In the genomic region with DNA sequence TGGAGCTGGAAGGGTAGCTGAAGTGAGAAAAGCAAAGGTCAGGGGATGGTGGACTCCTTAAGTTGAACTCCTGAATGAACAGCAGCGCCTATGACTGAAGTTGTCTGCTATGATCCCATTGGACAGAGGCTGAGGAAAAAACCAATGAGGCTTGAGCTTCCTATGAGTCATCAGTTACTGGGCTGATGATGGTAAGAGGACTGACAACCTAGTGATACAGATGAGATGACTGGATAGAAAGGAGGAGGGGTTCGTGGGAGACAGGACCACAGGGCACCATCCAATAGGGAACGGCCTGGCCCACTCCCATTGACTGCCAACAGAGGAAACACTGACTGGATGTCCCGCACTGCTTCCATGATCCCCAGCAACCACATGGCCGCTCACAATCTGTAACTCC, we compare ENCODE assay signal across 8 mouse cellular contexts. TPM values are rescaled to one million over a fixed set of nuclear protein-coding genes. Genes with fewer than 3 reads are reported as not detected.
DNase-seq lines count a peak whose midpoint lies in the region; ATAC-seq and TF ChIP-seq lines count a peak whose summit lies in the region.

No protein-coding gene starts in this region.

- peak; percentile 84 for ATAC-seq in hindbrain, embryonic 14.5 days (ENCODE audit: low FRiP score)
- peak; percentile 89 for ATAC-seq in midbrain, postnatal 0 days (ENCODE audit: low FRiP score)

- no peaks in the 10 kb centered on the region for H3K4me1 ChIP-seq in hindbrain, embryonic 14.5 days (replicated peaks; ENCODE audit: control insufficient read depth, insufficient read depth, low read length)
- H3K4me1 ChIP-seq in midbrain, postnatal 0 days (ENCODE audit: insufficient read depth, low read length): no peaks in the 10 kb centered on the region; the same call in 1 of the 2 replicates

- no peak overlapping the region for H3K4me2 ChIP-seq in hindbrain, embryonic 14.5 days (replicated peaks)
- 0 out of 2 replicates have a peak overlapping the region, but pooled peaks have one; percentile 7 for H3K4me2 ChIP-seq in midbrain, postnatal 0 days (ENCODE audit: low read depth, low read length, poor library complexity, severe bottlenecking)

- intact Hi-C loops in left cerebral cortex, postnatal 25 days (cut with DNase I): loop anchor here (5.0 kb wide), 1 partner anchor 158 kb away; a partner anchor contains a TSS

- no peak overlapping the region for H3K9ac ChIP-seq in hindbrain, embryonic 14.5 days
- no peak overlapping the region for H3K9ac ChIP-seq in midbrain, postnatal 0 days (replicated peaks; ENCODE audit: low read length, poor library complexity, severe bottlenecking)

- H3K27me3 ChIP-seq in hindbrain, embryonic 14.5 days (ENCODE audit: control insufficient read depth, insufficient read depth, low read length): peaks cover 17% of the 10 kb centered on the region; the same call in 1 of the 2 replicates
- H3K27me3 ChIP-seq in midbrain, postnatal 0 days (ENCODE audit: insufficient read depth, low read length): no peaks in the 10 kb centered on the region

- H3K36me3 ChIP-seq in hindbrain, embryonic 14.5 days (replicated peaks; ENCODE audit: control insufficient read depth, insufficient read depth): no peaks in the 10 kb centered on the region
- no peaks in the 10 kb centered on the region for H3K36me3 ChIP-seq in midbrain, postnatal 0 days (ENCODE audit: insufficient read depth, low read length)

- peak; percentile 39 to 54 for DNase-seq in cerebellum, postnatal 14 days
- no peak for DNase-seq in cerebellum, adult 11-12 months
- DNase-seq in CD4-positive, CD25-positive, alpha-beta regulatory T cell, adult 2 months (ENCODE audit: low read depth, low spot score): peak; percentile 80
- DNase-seq in embryo, embryonic 9.5 days (ENCODE audit: extremely low spot score): peak; percentile 36
- DNase-seq in hindbrain, embryonic 14.5 days (ENCODE audit: low spot score): peak; percentile 73
- peak; percentile 24 to 74 for DNase-seq in left cerebral cortex, postnatal 25 days (ENCODE audit: low spot score in 2 of 2)
- DNase-seq in midbrain, postnatal 0 days (ENCODE audit: low spot score): peak; percentile 86
- DNase-seq in urinary bladder, postnatal 25 days (ENCODE audit: low spot score): no peak

- WGBS in hindbrain, embryonic 14.5 days: 15% methylated on average over 5 of the region's 5 CpGs
- WGBS in midbrain, postnatal 0 days: 11% methylated on average over 5 of the region's 5 CpGs

- H3K9me3 ChIP-seq in hindbrain, embryonic 14.5 days (ENCODE audit: control insufficient read depth, low read length): no peaks in the 10 kb centered on the region
- H3K9me3 ChIP-seq in midbrain, postnatal 0 days (ENCODE audit: low read length): no peaks in the 10 kb centered on the region

- no peak for TF ChIP-seq CTCF in midbrain, postnatal 0 days (IDR thresholded peaks at IDR 0.05)

- H3K27ac ChIP-seq in hindbrain, embryonic 14.5 days: no peak overlapping the region
- no peak overlapping the region for H3K27ac ChIP-seq in midbrain, postnatal 0 days (ENCODE audit: low read depth, low read length)

- no peak overlapping the region for H3K4me3 ChIP-seq in hindbrain, embryonic 14.5 days (replicated peaks; ENCODE audit: low read length)
- H3K4me3 ChIP-seq in midbrain, postnatal 0 days (ENCODE audit: low read depth, low read length): no peak overlapping the region

RNA-seq across cellular contexts. Expression of a gene that starts 12.5 kb away (rescaled TPM):
- 0.29 TPM in 1 of 2 replicates, not detected in the other for polyA plus RNA-seq in hindbrain, embryonic 14.5 days (2014; fragmentation: Nextera tagmentation; extraction: Ambion mirVana)
- total RNA-seq in left cerebral cortex, postnatal 25 days (2021): under 1 TPM in 1 of 2 experiments, not detected in 1; 0.34 TPM
- not detected in 2 replicates for total RNA-seq in midbrain, postnatal 0 days (2014; rRNA removed)
- polyA plus RNA-seq in midbrain, postnatal 0 days (2015; fragmentation: Nextera tagmentation; extraction: Ambion mirVana): 0.23 TPM in 1 of 2 replicates, not detected in the other

RNA-seq across cellular contexts. Expression of a gene that starts 39.7 kb away (rescaled TPM):
- 19.2 and 20.2 TPM in 2 replicates for polyA plus RNA-seq in hindbrain, embryonic 14.5 days (2014; fragmentation: Nextera tagmentation; extraction: Ambion mirVana)
- 10 to 100 TPM; 26.0 to 26.5 TPM for total RNA-seq in left cerebral cortex, postnatal 25 days (2021)
- total RNA-seq in midbrain, postnatal 0 days (2014; rRNA removed): 23.8 and 39.0 TPM in 2 replicates
- polyA plus RNA-seq in midbrain, postnatal 0 days (2015; fragmentation: Nextera tagmentation; extraction: Ambion mirVana): 24.8 and 26.1 TPM in 2 replicates

RNA-seq across cellular contexts. Expression of a gene that starts 40.4 kb away (rescaled TPM):
- polyA plus RNA-seq in hindbrain, embryonic 14.5 days (2014; fragmentation: Nextera tagmentation; extraction: Ambion mirVana): 2.7 and 3.4 TPM in 2 replicates
- 10 to 100 TPM; 14.1 to 14.6 TPM for total RNA-seq in left cerebral cortex, postnatal 25 days (2021)
- 17.9 and 24.3 TPM in 2 replicates for total RNA-seq in midbrain, postnatal 0 days (2014; rRNA removed)
- polyA plus RNA-seq in midbrain, postnatal 0 days (2015; fragmentation: Nextera tagmentation; extraction: Ambion mirVana): 4.1 and 4.6 TPM in 2 replicates

RNA-seq across cellular contexts. Expression of a gene that starts 42.8 kb away (rescaled TPM):
- polyA plus RNA-seq in hindbrain, embryonic 14.5 days (2014; fragmentation: Nextera tagmentation; extraction: Ambion mirVana): 133 and 136 TPM in 2 replicates
- total RNA-seq in left cerebral cortex, postnatal 25 days (2021): 100 to 1,000 TPM; 178 to 192 TPM
- 219 and 233 TPM in 2 replicates for total RNA-seq in midbrain, postnatal 0 days (2014; rRNA removed)
- polyA plus RNA-seq in midbrain, postnatal 0 days (2015; fragmentation: Nextera tagmentation; extraction: Ambion mirVana): 107 and 124 TPM in 2 replicates

RNA-seq across cellular contexts. Expression of a gene that starts 48.0 kb away (rescaled TPM):
- 32.2 and 34.5 TPM in 2 replicates for polyA plus RNA-seq in hindbrain, embryonic 14.5 days (2014; fragmentation: Nextera tagmentation; extraction: Ambion mirVana)
- 10 to 100 TPM; 79.5 to 83.1 TPM for total RNA-seq in left cerebral cortex, postnatal 25 days (2021)
- total RNA-seq in midbrain, postnatal 0 days (2014; rRNA removed): 53.6 and 61.2 TPM in 2 replicates
- polyA plus RNA-seq in midbrain, postnatal 0 days (2015; fragmentation: Nextera tagmentation; extraction: Ambion mirVana): 52.7 and 53.7 TPM in 2 replicates

Comparison
In these comparisons a context has a peak if more than half of its experiments do, and no peak if none do; other contexts are left out.
1. DNase-seq: peak in cerebellum, postnatal 14 days (2 of 2), CD4-positive, CD25-positive, alpha-beta regulatory T cell, adult 2 months (single experiment), embryo, embryonic 9.5 days (single experiment), hindbrain, embryonic 14.5 days (single experiment), left cerebral cortex, postnatal 25 days (2 of 2) and midbrain, postnatal 0 days (single experiment); none in cerebellum, adult 11-12 months (single experiment) and urinary bladder, postnatal 25 days (single experiment).